Mouse (Mus musculus) adrenal gland, postnatal 14 days (tissue): Measurements from ENCODE around the gene Ubxn11. TPM values are rescaled to one million over a fixed set of nuclear protein-coding genes. Genes with fewer than 3 reads are reported as not detected.
"Not testable (repeated sequence)": the region's sequence is repeated elsewhere in the genome, so short reads cannot be mapped to it uniquely, and the experiment has no call there.

Experiments used
- DNase-seq: peaks from one replicate; pipeline ENCODE4 v3.0.0; 2021; ENCODE audit warnings: mixed read lengths
- total RNA-seq: library from RNA; stranded (reverse); gene quantifications from 2 replicates; pipeline ENCODE4 v1.2.3, GENCODE M21; 2021

The Ubxn11 gene
- total RNA-seq, 1 experiment from 2014 or later, result 6.2 TPM

- not testable (repeated sequence) for DNase-seq
These were observed 41.9 kb downstream of the Ubxn11 start for GRCm38 (mm10) chr4:134144297-134144696.

- no peak for DNase-seq
These were observed 47.0 kb downstream of the Ubxn11 start for GRCm38 (mm10) chr4:134149389-134149788.

DNA sequence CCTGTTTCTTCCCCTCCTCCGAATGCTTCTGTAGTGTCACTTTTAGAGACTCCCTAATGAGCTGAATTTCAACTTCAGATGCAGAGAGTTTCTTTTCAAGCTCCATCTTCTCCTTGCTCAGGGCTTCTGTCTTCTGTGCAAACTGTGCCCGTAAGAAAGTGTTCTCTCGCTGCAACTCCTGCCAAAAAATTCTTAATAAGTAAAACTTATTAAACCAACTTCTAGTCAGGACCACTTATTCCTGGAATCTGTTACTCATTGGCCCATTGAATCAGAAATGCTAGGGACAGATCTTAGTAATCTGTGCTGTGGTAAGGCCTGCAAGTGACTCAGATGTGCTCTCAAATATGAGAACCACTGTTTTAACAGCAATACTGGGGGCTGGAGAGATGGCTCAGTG, 49.7 kb downstream of the Ubxn11 start:
- DNase-seq, result no peak

- DNase-seq, result no peak
These were observed 51.3 kb downstream of the Ubxn11 start for GRCm38 (mm10) chr4:134153656-134154055.

DNA sequence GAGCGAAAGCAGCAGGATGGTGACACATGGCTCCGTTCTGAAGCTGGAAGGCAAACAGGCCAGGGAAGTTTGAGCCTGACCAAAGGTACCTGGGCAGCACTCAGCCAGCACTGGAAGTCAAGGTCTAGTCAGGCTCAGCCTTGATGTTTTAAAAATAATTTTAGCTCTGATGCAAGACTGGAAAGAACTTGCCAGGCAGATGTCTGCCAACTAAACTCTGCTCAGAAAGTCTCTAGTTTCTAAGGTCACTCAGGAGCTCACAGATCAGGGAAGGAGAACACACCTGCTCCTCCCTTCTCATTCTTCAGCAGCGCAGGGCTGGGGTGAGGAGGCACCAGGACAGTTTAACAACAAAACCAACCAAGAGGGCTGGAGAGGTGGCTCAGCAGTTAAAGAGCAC, 52.0 kb downstream of the Ubxn11 start:
- DNase-seq, result peak; percentile 36

DNA sequence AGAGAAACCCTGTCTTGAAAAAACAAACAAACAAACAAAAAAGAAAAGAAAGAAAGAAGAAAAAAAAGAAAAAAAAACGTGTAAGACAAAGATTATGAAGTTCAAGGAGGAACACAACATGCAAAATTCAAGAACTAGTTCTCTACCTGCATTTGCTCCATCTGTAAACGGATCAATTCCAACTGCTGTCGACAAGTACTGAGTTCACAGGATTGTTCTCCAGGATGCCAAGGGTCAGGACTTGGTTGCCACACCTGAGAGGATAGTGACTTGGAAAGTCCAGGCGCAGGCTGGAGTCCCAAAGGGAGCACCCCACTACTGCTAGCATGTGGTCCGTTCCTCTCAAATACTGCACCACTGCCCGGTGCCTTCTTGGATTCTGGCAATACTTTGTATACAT, 53.2 kb downstream of the Ubxn11 start:
- no peak for DNase-seq

DNA sequence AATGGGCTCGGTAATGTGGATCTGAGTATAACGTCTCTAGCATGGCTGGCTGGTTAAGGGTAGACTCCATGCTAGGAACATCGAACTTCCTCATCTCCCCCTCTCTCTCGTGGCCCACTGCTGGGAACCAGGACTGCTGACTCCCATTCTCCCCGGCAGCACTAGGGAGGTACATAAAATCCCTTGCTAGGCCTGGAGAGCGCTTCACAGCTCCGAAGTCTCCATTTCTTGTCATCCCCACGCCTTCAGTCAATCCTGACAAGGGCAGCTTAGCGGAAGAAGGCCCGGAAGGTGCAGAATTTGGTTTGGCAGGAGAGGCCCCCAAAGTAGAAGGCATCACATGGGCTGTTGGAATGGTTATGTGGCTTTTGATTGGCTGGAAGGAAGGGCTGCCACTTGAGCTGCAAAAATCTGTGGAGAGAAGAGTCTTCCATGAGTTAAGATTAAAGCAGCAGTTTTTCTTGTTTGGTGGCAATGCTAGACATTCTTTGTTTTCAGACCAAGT, 53.6 kb downstream of the Ubxn11 start:
- DNase-seq, result no peak

DNA sequence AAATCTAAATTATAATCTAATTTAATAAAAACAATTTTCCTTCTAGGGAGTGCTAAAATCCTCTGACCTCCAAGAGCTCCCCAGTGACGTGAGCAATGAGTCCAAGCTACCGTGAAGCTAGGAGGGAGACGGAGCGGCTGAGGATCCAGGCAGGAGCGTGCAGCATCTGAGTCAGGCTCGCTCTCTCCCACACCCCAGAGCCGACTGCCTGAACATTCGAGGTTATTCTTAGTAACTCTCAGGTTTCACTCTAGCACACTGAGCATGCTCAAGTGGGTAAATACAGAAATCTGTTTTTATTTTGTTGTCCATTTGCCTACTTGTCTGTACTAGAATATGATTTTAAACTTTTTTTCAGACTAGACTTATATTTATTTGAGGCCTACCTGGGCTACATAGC, 54.4 kb downstream of the Ubxn11 start:
- DNase-seq, result peak; percentile 61

DNA sequence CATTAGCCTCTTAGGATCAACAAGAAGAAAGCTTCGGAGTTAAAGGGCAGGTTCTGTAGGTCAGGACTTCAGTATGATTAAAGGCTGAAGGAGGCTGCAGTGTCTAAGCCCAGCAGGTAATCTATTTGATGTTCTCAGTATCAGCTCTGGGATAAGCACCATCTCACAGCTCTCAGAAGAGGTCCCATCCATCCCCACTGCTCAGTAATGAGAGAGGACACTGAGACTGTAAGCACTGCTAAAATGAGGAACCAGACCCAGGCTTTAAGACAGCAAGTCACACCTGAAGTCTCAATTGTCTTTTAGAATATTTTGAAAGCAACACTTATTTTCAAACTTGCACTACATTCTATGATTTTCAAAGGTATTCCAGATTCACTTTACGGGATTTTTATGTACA, 55.2 kb downstream of the Ubxn11 start:
- DNase-seq, result no peak

DNA sequence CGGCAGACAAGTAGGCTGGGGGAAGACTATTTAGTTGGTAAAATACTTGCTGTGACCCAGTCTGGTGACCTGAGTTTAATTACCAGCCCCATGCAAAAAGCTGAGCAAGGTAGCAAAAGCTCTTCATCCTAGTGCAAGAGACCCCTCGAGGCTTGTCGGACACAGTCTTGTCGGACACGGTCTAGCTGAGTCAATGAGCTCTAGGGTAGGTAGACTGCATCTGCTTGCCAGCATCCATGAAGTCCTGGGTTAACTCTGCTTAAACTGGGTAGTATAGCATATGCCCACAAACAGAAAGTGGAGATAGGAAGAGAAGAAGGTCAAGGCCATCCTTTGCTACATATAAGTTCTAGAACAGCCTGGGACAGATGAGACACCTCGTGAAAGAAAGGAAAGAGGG, 56.4 kb downstream of the Ubxn11 start:
- no peak for DNase-seq

DNA sequence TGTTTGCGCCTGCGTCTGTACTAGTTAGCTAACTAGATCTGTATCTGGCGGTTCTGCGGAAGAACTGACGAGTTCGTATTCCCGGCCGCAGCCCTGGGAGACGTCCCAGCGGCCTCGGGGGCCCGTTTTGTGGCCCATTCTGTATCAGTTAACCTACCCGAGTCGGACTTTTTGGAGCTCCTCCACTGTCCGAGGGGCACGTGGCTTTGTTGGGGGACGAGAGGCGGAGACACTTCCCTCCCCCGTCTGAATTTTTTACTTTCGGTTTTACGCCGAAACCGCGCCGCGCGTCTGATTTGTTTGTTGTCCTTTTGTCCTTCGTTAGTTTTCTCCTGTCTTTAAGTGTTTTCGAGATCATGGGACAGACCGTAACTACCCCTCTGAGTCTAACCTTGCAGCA, 57.7 kb downstream of the Ubxn11 start:
- peak; percentile 66 for DNase-seq

DNA sequence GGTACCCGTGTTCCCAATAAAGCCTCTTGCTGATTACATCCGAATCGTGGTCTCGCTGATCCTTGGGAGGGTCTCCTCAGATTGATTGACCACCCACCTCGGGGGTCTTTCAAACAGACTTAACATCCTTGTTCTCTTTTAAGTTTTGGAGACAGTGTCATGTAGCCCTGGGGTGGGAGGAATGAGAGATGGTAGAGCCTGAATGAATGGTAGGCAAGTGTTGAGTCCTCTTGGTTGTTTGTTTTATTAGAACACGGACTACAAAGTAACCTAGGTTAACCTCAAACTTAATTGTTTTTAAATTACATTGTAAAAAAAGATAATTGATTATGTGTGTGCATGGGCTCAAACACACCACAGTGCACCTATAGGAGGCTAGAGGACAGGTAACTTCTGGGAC, 62.2 kb downstream of the Ubxn11 start:
- DNase-seq, result no peak

DNA sequence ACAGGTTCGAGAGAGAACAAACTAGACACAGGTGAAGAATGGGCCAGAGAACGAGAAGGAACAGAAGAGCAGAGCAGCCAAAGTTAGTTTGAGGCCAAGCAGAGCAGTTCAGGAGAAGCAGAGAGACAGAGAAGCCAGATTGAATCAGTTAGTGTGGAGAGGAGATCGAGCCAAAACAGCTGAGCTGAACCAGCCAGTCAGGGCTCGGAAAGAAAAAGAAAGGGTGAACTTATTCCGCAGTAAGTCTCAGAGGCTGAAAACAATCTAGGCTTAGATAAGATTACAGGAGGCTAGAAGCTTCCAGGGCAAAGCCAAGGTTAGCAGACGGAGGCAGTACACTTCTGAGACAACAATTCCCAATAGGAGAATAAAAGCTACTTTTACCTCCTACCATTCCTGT, 62.7 kb downstream of the Ubxn11 start:
- DNase-seq, result peak; percentile 38

- DNase-seq, result no peak
These were observed 63.4 kb downstream of the Ubxn11 start for GRCm38 (mm10) chr4:134165548-134166465.

GRCm38 (mm10) chr4:134166906-134167305, 64.5 kb downstream of the Ubxn11 start:
- no peak for DNase-seq

- peak; percentile 42 for DNase-seq
These were observed 70.0 kb downstream of the Ubxn11 start for GRCm38 (mm10) chr4:134172391-134172790.

Other genes with a start within 250 kb of the Ubxn11 start
- gene Rps6ka1, start 214.8 kb upstream of the Ubxn11 start, total RNA-seq, result 17.9 and 19.9 TPM in 2 replicates
- 325 and 351 TPM in 2 replicates for gene Hmgn2, start 133.9 kb upstream of the Ubxn11 start, total RNA-seq
- gene Dhdds, start 101.7 kb upstream of the Ubxn11 start, total RNA-seq, result 32.1 and 35.2 TPM in 2 replicates
- not detected in 2 replicates for gene Lin28a, start 83.7 kb upstream of the Ubxn11 start, total RNA-seq
- gene Zfp683, start 48.7 kb upstream of the Ubxn11 start, total RNA-seq, result 0.26 TPM in 1 of 2 replicates, not detected in the other
- gene Crybg2, start 41.8 kb upstream of the Ubxn11 start, total RNA-seq, result not detected in 2 replicates
- 9.3 and 78.8 TPM in 2 replicates for gene Cd52, start 7.5 kb upstream of the Ubxn11 start, total RNA-seq
- gene Sh3bgrl3, start 26.2 kb downstream of the Ubxn11 start, total RNA-seq, result 79.0 and 117 TPM in 2 replicates
- 20.6 and 24.6 TPM in 2 replicates for gene Cep85, start 84.5 kb downstream of the Ubxn11 start, total RNA-seq
- gene Gm7534, start 100.4 kb downstream of the Ubxn11 start, total RNA-seq, result not detected in 2 replicates
- not detected in 2 replicates for gene Catsper4, start 124.8 kb downstream of the Ubxn11 start, total RNA-seq
- 0.15 TPM in 1 of 2 replicates, not detected in the other for gene Cnksr1, start 135.8 kb downstream of the Ubxn11 start, total RNA-seq
- gene E130218I03Rik, start 141.1 kb downstream of the Ubxn11 start, total RNA-seq, result not detected in 2 replicates
- gene Zfp593, start 143.0 kb downstream of the Ubxn11 start, total RNA-seq, result 8.4 and 9.7 TPM in 2 replicates
- not detected in 2 replicates for gene Gm30191, start 144.4 kb downstream of the Ubxn11 start, total RNA-seq
- 11.4 and 13.8 TPM in 2 replicates for gene Grrp1, start 151.5 kb downstream of the Ubxn11 start, total RNA-seq
- 18.1 and 20.7 TPM in 2 replicates for gene Pdik1l, start 185.3 kb downstream of the Ubxn11 start, total RNA-seq
- gene Trim63, start 212.6 kb downstream of the Ubxn11 start, total RNA-seq, result not detected in 2 replicates
- gene Slc30a2, start 240.6 kb downstream of the Ubxn11 start, total RNA-seq, result 13.4 and 18.8 TPM in 2 replicates